Mouse (Mus musculus) heart, adult 2 months (tissue): ENCODE measurements at regions not wholly inside any gene's neighbourhood (a gene's known extent, or its start where the extent isn't known, plus 50 kb on each side); places are given as distances from the start of the nearest gene placed in this dataset.

Source experiments
- CTCF ChIP-seq: fragments of 200-600 bp; IDR thresholded peaks from 2 replicates; pipeline ENCODE4 v1.8.1; 2022; ENCODE audit warnings: antibody characterized with exemption, mild to moderate bottlenecking, moderate library complexity
- EP300 ChIP-seq: fragments of 200-500 bp; IDR thresholded peaks from 2 replicates; pipeline ENCODE4 v1.6.1; 2011; ENCODE audit warnings: low read depth, low read length, control low read depth; ENCODE audit not compliant: insufficient read depth
- POLR2A ChIP-seq: fragments of 200-500 bp; IDR thresholded peaks from 2 replicates; pipeline ENCODE4 v1.6.1; 2011; ENCODE audit warnings: mild to moderate bottlenecking, low read depth, low read length, control low read depth; ENCODE audit not compliant: insufficient read depth

- TF ChIP-seq POLR2A (no peak), CTCF (no peak), EP300 (no peak)
These were observed 294.0 kb upstream of the Cdh4 start for GRCm38 (mm10) chr2:179148194-179148593.
